Mouse (Mus musculus) embryonic facial prominence, embryonic 13.5 days (tissue): ENCODE measurements around the gene Ehf. TPM values are rescaled to one million over a fixed set of nuclear protein-coding genes. Genes with fewer than 3 reads are reported as not detected.
A peak's percentile ranks its signal among the peaks of the same experiment; 100 is the strongest.

Source experiments
- ATAC-seq: fragments of 200-750 bp; cut with Nextera tagmentation; 2 replicates; pipeline ENCODE4 v1.8.0; 2017; ENCODE audit warnings: low read depth; ENCODE audit not compliant: insufficient number of reproducible peaks, insufficient read depth, low FRiP score, low TSS enrichment
- H3K27ac ChIP-seq: fragments of 300-500 bp; sonication (generic); 2 replicates; pipeline ENCODE4 v1.5.1; 2015; ENCODE audit warnings: moderate library complexity, mild to moderate bottlenecking, inconsistent platforms
- H3K27me3 ChIP-seq: fragments of 300-500 bp; sonication (generic); 2 replicates; pipeline ENCODE4 v1.6.1; 2015; ENCODE audit warnings: mild to moderate bottlenecking, inconsistent platforms
- H3K36me3 ChIP-seq: fragments of 300-500 bp; sonication (generic); 2 replicates; pipeline ENCODE4 v1.6.1; 2015; ENCODE audit warnings: mild to moderate bottlenecking, inconsistent platforms
- H3K4me1 ChIP-seq: fragments of 300-500 bp; sonication (generic); 2 replicates; pipeline ENCODE4 v1.6.1; 2015; ENCODE audit warnings: inconsistent platforms
- H3K4me2 ChIP-seq: fragments of 300-500 bp; sonication (generic); 2 replicates; pipeline ENCODE4 v1.6.1; 2015; ENCODE audit warnings: moderate library complexity, mild to moderate bottlenecking, inconsistent platforms
- H3K4me3 ChIP-seq: fragments of 300-500 bp; sonication (generic); 2 replicates; pipeline ENCODE4 v1.5.1; 2015; ENCODE audit warnings: mild to moderate bottlenecking, inconsistent platforms
- H3K9ac ChIP-seq: fragments of 300-500 bp; sonication (generic); 2 replicates; pipeline ENCODE4 v1.6.1; 2015; ENCODE audit warnings: mild to moderate bottlenecking, inconsistent platforms
- H3K9me3 ChIP-seq: fragments of 300-500 bp; sonication (generic); 2 replicates; pipeline ENCODE4 v1.6.1; 2016; ENCODE audit warnings: inconsistent platforms
- WGBS: fragments of 180-500 bp; shearing (Covaris S2); methylation state at CpG from one replicate; pipeline ENCODE4 v1.1.7; 2015; ENCODE audit warnings: mixed read lengths; 5-methylcytosine and 5-hydroxymethylcytosine counted together
- polyA plus RNA-seq: library from polyadenylated mRNA; unstranded; fragments of >200 nt; fragmentation: Nextera tagmentation; extraction: Ambion mirVana; gene quantifications from 2 replicates; pipeline ENCODE4 v1.2.1, GENCODE M21; 2015

Gene Ehf
- polyA plus RNA-seq, 1 experiment from 2014 or later, result 5.1 TPM

GRCm38 (mm10) chr2:103325301-103326048, 22.4 kb upstream of the Ehf start:
- Histone ChIP-seq H3K36me3 (no peaks in the 10 kb centered on the region), H3K27ac (no peak overlapping the region), H3K4me3 (no peak overlapping the region), H3K4me2 (no peak overlapping the region), H3K4me1 (peaks cover 5% of the 10 kb centered on the region; the same call in 1 of the 2 replicates), H3K9me3 (no peaks in the 10 kb centered on the region), H3K27me3 (no peaks in the 10 kb centered on the region), H3K9ac (no peak overlapping the region)
- 78% methylated on average over 7 of the region's 7 CpGs for WGBS
- ATAC-seq, result no peak

GRCm38 (mm10) chr2:103324320-103324719, 21.2 kb upstream of the Ehf start:
- H3K4me2 ChIP-seq, result no peak overlapping the region
- ATAC-seq, result no peak

GRCm38 (mm10) chr2:103322171-103322570, 19.1 kb upstream of the Ehf start:
- 58% methylated on average over 1 of the region's 1 CpGs for WGBS
- Histone ChIP-seq H3K9me3 (no peaks in the 10 kb centered on the region), H3K27me3 (no peaks in the 10 kb centered on the region), H3K4me2 (no peak overlapping the region), H3K36me3 (no peaks in the 10 kb centered on the region), H3K27ac (no peak overlapping the region), H3K9ac (no peak overlapping the region), H3K4me3 (no peak overlapping the region), H3K4me1 (peaks cover 2% of the 10 kb centered on the region; the same call in 1 of the 2 replicates)
- ATAC-seq, result no peak

More at GRCm38 (mm10) chr2:103324320-103324719, 21.2 kb upstream of the Ehf start:
- Histone ChIP-seq H3K4me3 (no peak overlapping the region), H3K9me3 (no peaks in the 10 kb centered on the region), H3K27me3 (no peaks in the 10 kb centered on the region), H3K9ac (no peak overlapping the region), H3K27ac (no peak overlapping the region), H3K36me3 (no peaks in the 10 kb centered on the region), H3K4me1 (peaks cover 5% of the 10 kb centered on the region; the same call in 1 of the 2 replicates)
- 72% methylated on average over 2 of the region's 2 CpGs for WGBS

- WGBS, result 80% methylated on average over 4 of the region's 4 CpGs
- Histone ChIP-seq H3K4me3 (no peak overlapping the region), H3K27me3 (no peaks in the 10 kb centered on the region), H3K9ac (no peak overlapping the region), H3K36me3 (no peaks in the 10 kb centered on the region), H3K4me1 (no peaks in the 10 kb centered on the region), H3K27ac (no peak overlapping the region), H3K4me2 (no peak overlapping the region), H3K9me3 (no peaks in the 10 kb centered on the region)
- ATAC-seq, result no peak
Measured at GRCm38 (mm10) chr2:103321638-103322037, 18.6 kb upstream of the Ehf start.

- Histone ChIP-seq H3K27ac (no peak overlapping the region), H3K36me3 (no peaks in the 10 kb centered on the region), H3K9ac (no peak overlapping the region), H3K4me3 (no peak overlapping the region), H3K4me1 (no peaks in the 10 kb centered on the region), H3K4me2 (no peak overlapping the region), H3K27me3 (0 out of 2 replicates have a peak, but pooled peaks cover 2% of the 10 kb centered on the region), H3K9me3 (no peaks in the 10 kb centered on the region)
- 88% methylated on average over 4 of the region's 4 CpGs for WGBS
- no peak for ATAC-seq
Measured at GRCm38 (mm10) chr2:103314002-103314401, 10.9 kb upstream of the Ehf start.

- H3K4me2 ChIP-seq, result no peak overlapping the region
- no peak overlapping the region for H3K9ac ChIP-seq
- H3K27me3 ChIP-seq, result 0 out of 2 replicates have a peak, but pooled peaks cover 2% of the 10 kb centered on the region
- no peak overlapping the region for H3K4me3 ChIP-seq
- H3K9me3 ChIP-seq, result no peaks in the 10 kb centered on the region
- H3K36me3 ChIP-seq, result no peaks in the 10 kb centered on the region
- ATAC-seq, result no peak
- WGBS, result 29% methylated on average over 4 of the region's 4 CpGs
- no peaks in the 10 kb centered on the region for H3K4me1 ChIP-seq
- H3K27ac ChIP-seq, result no peak overlapping the region
Measured at GRCm38 (mm10) chr2:103312640-103313039, 9.6 kb upstream of the Ehf start.

GRCm38 (mm10) chr2:103310663-103311062, 7.6 kb upstream of the Ehf start:
- H3K9ac ChIP-seq, result no peak overlapping the region
- 45% methylated on average over 5 of the region's 5 CpGs for WGBS

GRCm38 (mm10) chr2:103306686-103307085, 3.6 kb upstream of the Ehf start:
- Histone ChIP-seq H3K9ac (no peak overlapping the region), H3K9me3 (no peaks in the 10 kb centered on the region), H3K27me3 (0 out of 2 replicates have a peak, but pooled peaks cover 2% of the 10 kb centered on the region), H3K4me1 (no peaks in the 10 kb centered on the region), H3K4me3 (no peak overlapping the region), H3K27ac (no peak overlapping the region), H3K36me3 (no peaks in the 10 kb centered on the region), H3K4me2 (no peak overlapping the region)
- WGBS, result 53% methylated on average over 6 of the region's 6 CpGs
- no peak for ATAC-seq

More at GRCm38 (mm10) chr2:103310663-103311062, 7.6 kb upstream of the Ehf start:
- H3K9me3 ChIP-seq, result no peaks in the 10 kb centered on the region
- no peaks in the 10 kb centered on the region for H3K4me1 ChIP-seq
- no peak overlapping the region for H3K4me2 ChIP-seq
- no peaks in the 10 kb centered on the region for H3K36me3 ChIP-seq
- no peak overlapping the region for H3K4me3 ChIP-seq
- no peak overlapping the region for H3K27ac ChIP-seq
- H3K27me3 ChIP-seq, result 0 out of 2 replicates have a peak, but pooled peaks cover 2% of the 10 kb centered on the region
- no peak for ATAC-seq

- Histone ChIP-seq H3K36me3 (no peaks in the 10 kb centered on the region), H3K4me2 (no peak overlapping the region), H3K4me3 (no peak overlapping the region), H3K9me3 (no peaks in the 10 kb centered on the region), H3K9ac (no peak overlapping the region), H3K27ac (peak overlapping the region; percentile 5), H3K4me1 (no peaks in the 10 kb centered on the region), H3K27me3 (no peaks in the 10 kb centered on the region)
- ATAC-seq, result no peak
- WGBS, result 57% methylated on average over 6 of the region's 6 CpGs
Measured at GRCm38 (mm10) chr2:103302669-103303068, 409 bp downstream of the Ehf start.

GRCm38 (mm10) chr2:103298711-103299463, 4.2 kb downstream of the Ehf start:
- Histone ChIP-seq H3K4me3 (no peak overlapping the region), H3K4me2 (no peak overlapping the region), H3K9me3 (no peaks in the 10 kb centered on the region), H3K4me1 (peaks cover 4% of the 10 kb centered on the region; the same call in 1 of the 2 replicates), H3K9ac (no peak overlapping the region), H3K27me3 (no peaks in the 10 kb centered on the region), H3K27ac (no peak overlapping the region), H3K36me3 (no peaks in the 10 kb centered on the region)
- no peak for ATAC-seq
- WGBS, result 78% methylated on average over 13 of the region's 13 CpGs

- Histone ChIP-seq H3K9me3 (no peaks in the 10 kb centered on the region), H3K27me3 (no peaks in the 10 kb centered on the region), H3K4me1 (peaks cover 4% of the 10 kb centered on the region; the same call in 1 of the 2 replicates), H3K27ac (no peak overlapping the region), H3K4me3 (no peak overlapping the region), H3K4me2 (no peak overlapping the region), H3K9ac (no peak overlapping the region), H3K36me3 (no peaks in the 10 kb centered on the region)
- WGBS, result 21% methylated on average over 3 of the region's 3 CpGs
- ATAC-seq, result no peak
Measured at GRCm38 (mm10) chr2:103294526-103294925, 8.6 kb downstream of the Ehf start.
